Mouse (Mus musculus) intestine, embryonic 16.5 days (tissue): ENCODE measurements at regions not wholly inside any gene's neighbourhood (a gene's known extent, or its start where the extent isn't known, plus 50 kb on each side); places are given as distances from the start of the nearest gene placed in this dataset.

Experiments
- ATAC-seq: fragments of 200-750 bp; cut with Nextera tagmentation; 2 replicates; pipeline ENCODE4 v1.8.0; 2017; ENCODE audit warnings: moderate TSS enrichment, moderate library complexity
- H3K27ac ChIP-seq: fragments of 300-500 bp; sonication (generic); 2 replicates; pipeline ENCODE4 v1.5.1; 2014; ENCODE audit warnings: mild to moderate bottlenecking, low read length
- H3K27me3 ChIP-seq: fragments of 300-500 bp; sonication (generic); replicated peaks from 2 replicates; pipeline ENCODE4 v1.6.1; 2014; ENCODE audit warnings: low read length, control low read depth, mixed read lengths; ENCODE audit not compliant: control insufficient read depth, insufficient read depth
- H3K36me3 ChIP-seq: fragments of 300-500 bp; sonication (generic); 2 replicates; pipeline ENCODE4 v1.6.1; 2014; ENCODE audit warnings: low read length, control low read depth; ENCODE audit not compliant: control insufficient read depth, insufficient read depth
- H3K4me1 ChIP-seq: fragments of 300-500 bp; sonication (generic); 2 replicates; pipeline ENCODE4 v1.6.1; 2014; ENCODE audit warnings: low read length, control low read depth, mixed read lengths; ENCODE audit not compliant: control insufficient read depth, insufficient read depth
- H3K4me2 ChIP-seq: fragments of 300-500 bp; sonication (generic); 2 replicates; pipeline ENCODE4 v1.6.1; 2014; ENCODE audit warnings: low read depth, low read length, control low read depth
- H3K4me3 ChIP-seq: fragments of 300-500 bp; sonication (generic); 2 replicates; pipeline ENCODE4 v1.5.1; 2014; ENCODE audit warnings: mild to moderate bottlenecking, low read length
- H3K9ac ChIP-seq: fragments of 300-500 bp; sonication (generic); 2 replicates; pipeline ENCODE4 v1.6.1; 2014; ENCODE audit warnings: low read depth, low read length
- H3K9me3 ChIP-seq: fragments of 300-500 bp; sonication (generic); 2 replicates; pipeline ENCODE4 v1.6.1; 2016; ENCODE audit warnings: low read length, control low read depth; ENCODE audit not compliant: control insufficient read depth
- WGBS: fragments of 180-500 bp; shearing (Covaris S2); extraction: QIAGEN DNeasy Blood & Tissue Kit; methylation state at CpG from one replicate; pipeline ENCODE4 v1.1.7; 2014; 5-methylcytosine and 5-hydroxymethylcytosine counted together

- ATAC-seq, result no peak
- Histone ChIP-seq H3K4me2 (no peak overlapping the region), H3K27ac (no peak overlapping the region), H3K27me3 (no peaks in the 10 kb centered on the region), H3K9ac (no peak overlapping the region), H3K36me3 (no peaks in the 10 kb centered on the region), H3K4me1 (no peaks in the 10 kb centered on the region), H3K9me3 (no peaks in the 10 kb centered on the region), H3K4me3 (no peak overlapping the region)
- WGBS, result 79% methylated on average over 6 of the region's 6 CpGs
Observed at GRCm38 (mm10) chr4:33641883-33642282, 282.5 kb upstream of the Cnr1 start.

- WGBS, result 87% methylated on average over 13 of the region's 13 CpGs
- no peaks in the 10 kb centered on the region for H3K9me3 ChIP-seq
- H3K4me2 ChIP-seq, result no peak overlapping the region
- ATAC-seq, result no peak
- no peak overlapping the region for H3K27ac ChIP-seq
- H3K4me1 ChIP-seq, result no peaks in the 10 kb centered on the region
- H3K27me3 ChIP-seq, result no peaks in the 10 kb centered on the region
- H3K4me3 ChIP-seq, result no peak overlapping the region
- no peaks in the 10 kb centered on the region for H3K36me3 ChIP-seq
- H3K9ac ChIP-seq, result no peak overlapping the region
Observed at GRCm38 (mm10) chr4:33642526-33642925, 281.9 kb upstream of the Cnr1 start.

GRCm38 (mm10) chr4:33645217-33645616 is 279.2 kb upstream of the Cnr1 start:
- no peak overlapping the region for H3K27ac ChIP-seq
- WGBS, result 91% methylated on average over 2 of the region's 2 CpGs
- ATAC-seq, result no peak
- no peaks in the 10 kb centered on the region for H3K9me3 ChIP-seq
- no peak overlapping the region for H3K9ac ChIP-seq
- no peaks in the 10 kb centered on the region for H3K36me3 ChIP-seq
- no peak overlapping the region for H3K4me2 ChIP-seq
- H3K4me1 ChIP-seq, result no peaks in the 10 kb centered on the region
- H3K27me3 ChIP-seq, result no peaks in the 10 kb centered on the region
- no peak overlapping the region for H3K4me3 ChIP-seq

- H3K27me3 ChIP-seq, result no peaks in the 10 kb centered on the region
- H3K9ac ChIP-seq, result no peak overlapping the region
- H3K4me2 ChIP-seq, result no peak overlapping the region
- 83% methylated on average over 5 of the region's 5 CpGs for WGBS
- no peaks in the 10 kb centered on the region for H3K36me3 ChIP-seq
- no peak overlapping the region for H3K4me3 ChIP-seq
- no peak for ATAC-seq
- H3K27ac ChIP-seq, result no peak overlapping the region
- no peaks in the 10 kb centered on the region for H3K4me1 ChIP-seq
- H3K9me3 ChIP-seq, result no peaks in the 10 kb centered on the region
Observed at GRCm38 (mm10) chr4:33651292-33651691, 273.1 kb upstream of the Cnr1 start.

GRCm38 (mm10) chr4:33659766-33660165 is 264.6 kb upstream of the Cnr1 start:
- Histone ChIP-seq H3K9ac (no peak overlapping the region), H3K27me3 (no peaks in the 10 kb centered on the region), H3K27ac (no peak overlapping the region), H3K4me2 (no peak overlapping the region), H3K4me1 (peaks cover 13% of the 10 kb centered on the region; the same call in 1 of the 2 replicates), H3K36me3 (no peaks in the 10 kb centered on the region), H3K4me3 (no peak overlapping the region), H3K9me3 (no peaks in the 10 kb centered on the region)
- WGBS, result 90% methylated on average over 14 of the region's 14 CpGs
- no peak for ATAC-seq

- H3K9me3 ChIP-seq, result no peaks in the 10 kb centered on the region
- WGBS, result 63% methylated on average over 5 of the region's 5 CpGs
- ATAC-seq, result peak; percentile 83
- no peak overlapping the region for H3K4me3 ChIP-seq
- no peak overlapping the region for H3K9ac ChIP-seq
- no peak overlapping the region for H3K27ac ChIP-seq
- H3K4me2 ChIP-seq, result no peak overlapping the region
- no peaks in the 10 kb centered on the region for H3K27me3 ChIP-seq
- peaks cover 13% of the 10 kb centered on the region; the same call in 1 of the 2 replicates for H3K4me1 ChIP-seq
- no peaks in the 10 kb centered on the region for H3K36me3 ChIP-seq
Observed at GRCm38 (mm10) chr4:33660553-33660952, 263.8 kb upstream of the Cnr1 start.

- Histone ChIP-seq H3K27ac (no peak overlapping the region), H3K4me3 (no peak overlapping the region), H3K36me3 (no peaks in the 10 kb centered on the region), H3K9me3 (no peaks in the 10 kb centered on the region), H3K4me1 (peaks cover 13% of the 10 kb centered on the region; the same call in 1 of the 2 replicates), H3K27me3 (no peaks in the 10 kb centered on the region), H3K9ac (no peak overlapping the region), H3K4me2 (no peak overlapping the region)
- peak; percentile 60 for ATAC-seq
- 66% methylated on average over 3 of the region's 3 CpGs for WGBS
Observed at GRCm38 (mm10) chr4:33661862-33662261, 262.5 kb upstream of the Cnr1 start.

- ATAC-seq, result no peak
- WGBS, result 53% methylated on average over 11 of the region's 11 CpGs
- Histone ChIP-seq H3K4me1 (peaks cover 13% of the 10 kb centered on the region; the same call in 1 of the 2 replicates), H3K4me2 (no peak overlapping the region), H3K4me3 (no peak overlapping the region), H3K27ac (no peak overlapping the region), H3K27me3 (no peaks in the 10 kb centered on the region), H3K9ac (no peak overlapping the region), H3K9me3 (no peaks in the 10 kb centered on the region), H3K36me3 (no peaks in the 10 kb centered on the region)
Observed at GRCm38 (mm10) chr4:33662965-33663364, 261.4 kb upstream of the Cnr1 start.

GRCm38 (mm10) chr4:33663616-33664473 is 260.5 kb upstream of the Cnr1 start:
- 57% methylated on average over 11 of the region's 11 CpGs for WGBS
- H3K27ac ChIP-seq, result peak overlapping the region; percentile 0; the same call in 1 of the 2 replicates
- H3K4me3 ChIP-seq, result no peak overlapping the region
- no peak for ATAC-seq
- no peaks in the 10 kb centered on the region for H3K36me3 ChIP-seq
- peaks cover 13% of the 10 kb centered on the region; the same call in 1 of the 2 replicates for H3K4me1 ChIP-seq
- H3K27me3 ChIP-seq, result no peaks in the 10 kb centered on the region
- H3K4me2 ChIP-seq, result no peak overlapping the region
- no peak overlapping the region for H3K9ac ChIP-seq
- no peaks in the 10 kb centered on the region for H3K9me3 ChIP-seq
